Mouse (Mus musculus) heart, embryonic 16.5 days (tissue): ENCODE data around the gene Ak6. TPM values are rescaled to one million over a fixed set of nuclear protein-coding genes. Genes with fewer than 3 reads are reported as not detected.

ENCODE experiments used
- ATAC-seq: fragments of 200-750 bp; cut with Nextera tagmentation; replicated peaks from 2 replicates; pipeline ENCODE4 v1.8.0; 2017; ENCODE audit warnings: moderate number of reproducible peaks; ENCODE audit not compliant: insufficient read depth, low FRiP score; ENCODE audit errors: extremely low read depth
- H3K27ac ChIP-seq: fragments of 300-500 bp; sonication (generic); 2 replicates; pipeline ENCODE4 v1.5.1; 2014; ENCODE audit warnings: mild to moderate bottlenecking, low read length, control low read depth, moderate library complexity
- H3K27me3 ChIP-seq: fragments of 300-500 bp; sonication (generic); 2 replicates; pipeline ENCODE4 v1.6.1; 2014; ENCODE audit warnings: low read length, mixed read lengths; ENCODE audit not compliant: control insufficient read depth, insufficient read depth
- H3K36me3 ChIP-seq: fragments of 300-500 bp; sonication (generic); 2 replicates; pipeline ENCODE4 v1.6.1; 2014; ENCODE audit not compliant: control insufficient read depth, insufficient read depth
- H3K4me1 ChIP-seq: fragments of 300-500 bp; sonication (generic); 2 replicates; pipeline ENCODE4 v1.6.1; 2014; ENCODE audit warnings: low read length, mixed read lengths; ENCODE audit not compliant: control insufficient read depth, insufficient read depth
- H3K4me2 ChIP-seq: fragments of 300-500 bp; sonication (generic); 2 replicates; pipeline ENCODE4 v1.6.1; 2014; ENCODE audit warnings: low read depth, mild to moderate bottlenecking, control low read depth, low read length
- H3K4me3 ChIP-seq: fragments of 300-500 bp; sonication (generic); 2 replicates; pipeline ENCODE4 v1.5.1; 2014; ENCODE audit warnings: mild to moderate bottlenecking, control low read depth, low read length
- H3K9ac ChIP-seq: fragments of 300-500 bp; sonication (generic); 2 replicates; pipeline ENCODE4 v1.6.1; 2014; ENCODE audit warnings: low read length, control low read depth
- H3K9me3 ChIP-seq: fragments of 300-500 bp; sonication (generic); replicated peaks from 2 replicates; pipeline ENCODE4 v1.6.1; 2016; ENCODE audit warnings: low read length; ENCODE audit not compliant: control insufficient read depth
- WGBS: fragments of 180-500 bp; shearing (Covaris S2); extraction: QIAGEN DNeasy Blood & Tissue Kit; methylation state at CpG from one replicate; pipeline ENCODE4 v1.1.7; 2014; 5-methylcytosine and 5-hydroxymethylcytosine counted together
- polyA plus RNA-seq: library from polyadenylated mRNA; unstranded; fragments of >200 nt; fragmentation: Nextera tagmentation; extraction: Ambion mirVana; gene quantifications from 2 replicates; pipeline ENCODE4 v1.2.1, GENCODE M21; 2015

Gene Ak6
- polyA plus RNA-seq, 1 experiment from 2014 or later = 262 TPM

DNA sequence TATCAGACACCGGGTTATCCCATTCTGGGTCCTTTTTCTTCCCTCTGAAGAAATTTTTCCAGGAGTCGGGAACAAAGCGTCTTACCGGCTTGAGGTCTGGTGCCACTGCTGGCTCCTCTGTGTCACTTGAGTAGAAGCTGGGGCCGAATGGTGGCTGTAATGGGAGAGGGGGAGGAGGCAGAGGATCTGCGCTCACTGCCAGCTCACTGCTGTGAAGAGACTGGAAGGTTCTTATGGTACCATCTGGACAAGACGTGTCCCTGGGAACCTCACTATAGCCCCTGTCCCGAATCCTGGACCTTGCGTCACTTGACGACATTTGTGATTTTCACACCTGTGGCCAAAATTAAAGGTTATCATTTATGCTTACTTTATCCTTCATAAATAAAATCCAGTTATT is 38.5 kb upstream of the Ak6 start:
- Histone ChIP-seq H3K9ac (no peak overlapping the region), H3K4me3 (no peak overlapping the region)
- ATAC-seq = no peak

DNA sequence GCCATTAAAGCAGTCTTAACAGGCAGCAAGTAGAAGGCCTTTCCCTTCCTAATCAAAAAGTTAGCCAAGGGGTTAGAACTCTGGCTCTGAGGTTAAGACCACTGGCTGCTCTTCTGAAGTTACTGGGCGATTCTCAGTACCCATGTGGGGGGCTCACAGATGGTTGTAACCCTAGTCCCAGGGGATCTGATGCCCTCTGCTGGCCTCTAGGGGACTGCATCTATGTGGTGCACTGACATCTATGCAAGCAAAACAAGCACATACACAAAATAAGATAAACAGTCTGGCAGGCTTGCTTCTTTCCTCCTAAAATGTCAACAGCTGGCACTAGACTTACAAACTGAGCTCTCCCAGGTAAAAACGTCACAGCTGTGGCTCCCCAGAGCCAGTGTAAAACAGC is 37.9 kb upstream of the Ak6 start:
- no peak overlapping the region for H3K9ac ChIP-seq
- H3K4me2 ChIP-seq = no peak overlapping the region
- WGBS = 56% methylated on average over 2 of the region's 2 CpGs
- no peaks in the 10 kb centered on the region for H3K4me1 ChIP-seq
- H3K9me3 ChIP-seq = peaks cover 2% of the 10 kb centered on the region; the same call in 1 of the 2 replicates
- peaks cover 5% of the 10 kb centered on the region; the same call in 1 of the 2 replicates for H3K36me3 ChIP-seq
- no peak overlapping the region for H3K27ac ChIP-seq
- H3K27me3 ChIP-seq = no peaks in the 10 kb centered on the region
- no peak for ATAC-seq
- H3K4me3 ChIP-seq = no peak overlapping the region

More for the DNA sequence above, 38.5 kb upstream of the Ak6 start:
- WGBS = 92% methylated on average over 10 of the region's 10 CpGs
- no peaks in the 10 kb centered on the region for H3K36me3 ChIP-seq
- no peaks in the 10 kb centered on the region for H3K27me3 ChIP-seq
- H3K9me3 ChIP-seq = peaks cover 5% of the 10 kb centered on the region; the same call in 1 of the 2 replicates
- no peak overlapping the region for H3K27ac ChIP-seq
- no peaks in the 10 kb centered on the region for H3K4me1 ChIP-seq
- no peak overlapping the region for H3K4me2 ChIP-seq

- H3K27me3 ChIP-seq = no peaks in the 10 kb centered on the region
- peak within 1 kb of the TSS; percentile 79 for H3K9ac ChIP-seq
- ATAC-seq = peak; percentile 65
- peak within 1 kb of the TSS; percentile 82 for H3K4me2 ChIP-seq
- peak within 1 kb of the TSS; percentile 67 for H3K4me3 ChIP-seq
- 4% methylated on average over 76 of the region's 77 CpGs for WGBS
- H3K27ac ChIP-seq = no peak within 1 kb of the TSS
- peaks cover 21% of the 10 kb centered on the region for H3K36me3 ChIP-seq
- H3K4me1 ChIP-seq = no peaks in the 10 kb centered on the region
- H3K9me3 ChIP-seq = no peaks in the 10 kb centered on the region
These were observed 34.3 kb upstream of the Ak6 start, which contains the start of gene Marveld2 for GRCm38 (mm10) chr13:100616181-100617087. Gene Marveld2 (minus strand): TSS chr13:100616971.

- Histone ChIP-seq H3K27me3 (no peaks in the 10 kb centered on the region), H3K9me3 (no peaks in the 10 kb centered on the region), H3K9ac (no peak overlapping the region), H3K27ac (no peak overlapping the region), H3K4me3 (no peak overlapping the region), H3K4me2 (no peak overlapping the region), H3K4me1 (no peaks in the 10 kb centered on the region), H3K36me3 (peaks cover 29% of the 10 kb centered on the region)
- no peak for ATAC-seq
- 81% methylated on average over 13 of the region's 13 CpGs for WGBS
These were observed 33.2 kb upstream of the Ak6 start for GRCm38 (mm10) chr13:100617583-100617982.

GRCm38 (mm10) chr13:100622241-100622640 is 28.5 kb upstream of the Ak6 start:
- no peak overlapping the region for H3K4me3 ChIP-seq
- H3K9ac ChIP-seq = no peak overlapping the region
- H3K27ac ChIP-seq = no peak overlapping the region
- peaks cover 46% of the 10 kb centered on the region for H3K36me3 ChIP-seq
- no peaks in the 10 kb centered on the region for H3K27me3 ChIP-seq
- H3K9me3 ChIP-seq = no peaks in the 10 kb centered on the region
- no peak overlapping the region for H3K4me2 ChIP-seq
- 83% methylated on average over 4 of the region's 4 CpGs for WGBS
- H3K4me1 ChIP-seq = no peaks in the 10 kb centered on the region
- no peak for ATAC-seq

DNA sequence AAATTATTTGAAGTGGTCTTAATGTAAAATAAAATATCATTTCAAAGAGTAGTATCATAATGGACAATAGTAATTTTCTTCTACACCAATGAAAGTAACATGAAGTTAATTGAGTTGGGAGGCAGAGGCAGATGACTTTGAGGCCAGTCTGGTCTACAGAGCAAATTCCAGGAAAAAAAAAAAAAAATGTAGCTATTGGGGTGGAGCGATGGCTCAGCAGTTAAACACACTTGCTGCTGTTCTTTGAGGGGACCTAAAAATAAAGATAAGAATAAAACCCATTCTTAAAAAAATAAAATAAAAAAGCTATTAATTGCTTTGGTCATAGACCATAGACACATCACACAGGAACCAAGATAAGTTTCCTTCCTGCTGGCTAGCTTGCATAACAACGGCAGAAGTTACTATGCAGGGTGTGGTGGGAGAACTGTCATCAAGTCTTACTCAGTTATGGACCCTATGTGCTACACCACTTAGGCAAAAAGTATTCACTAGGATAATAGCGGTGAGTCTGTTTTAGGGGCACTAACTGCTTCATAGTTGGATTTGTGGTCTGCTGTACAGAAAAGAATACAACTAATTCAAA is 16.6 kb upstream of the Ak6 start:
- 69% methylated on average over 3 of the region's 3 CpGs for WGBS
- ATAC-seq = no peak
- no peak overlapping the region for H3K4me3 ChIP-seq
- no peaks in the 10 kb centered on the region for H3K4me1 ChIP-seq
- H3K9me3 ChIP-seq = no peaks in the 10 kb centered on the region
- H3K4me2 ChIP-seq = no peak overlapping the region
- H3K9ac ChIP-seq = no peak overlapping the region
- peaks cover 45% of the 10 kb centered on the region for H3K36me3 ChIP-seq
- no peak overlapping the region for H3K27ac ChIP-seq
- no peaks in the 10 kb centered on the region for H3K27me3 ChIP-seq

GRCm38 (mm10) chr13:100642471-100643209 is 8.1 kb upstream of the Ak6 start:
- no peak overlapping the region for H3K4me3 ChIP-seq
- no peaks in the 10 kb centered on the region for H3K9me3 ChIP-seq
- no peak overlapping the region for H3K4me2 ChIP-seq
- no peak for ATAC-seq
- no peak overlapping the region for H3K27ac ChIP-seq
- H3K4me1 ChIP-seq = peaks cover 4% of the 10 kb centered on the region
- WGBS = 86% methylated on average over 4 of the region's 4 CpGs
- no peak overlapping the region for H3K9ac ChIP-seq
- H3K27me3 ChIP-seq = no peaks in the 10 kb centered on the region
- H3K36me3 ChIP-seq = peaks cover 42% of the 10 kb centered on the region

- H3K27me3 ChIP-seq = no peaks in the 10 kb centered on the region
- H3K4me2 ChIP-seq = no peak overlapping the region
- peaks cover 16% of the 10 kb centered on the region for H3K4me1 ChIP-seq
- no peak overlapping the region for H3K9ac ChIP-seq
- H3K36me3 ChIP-seq = peaks cover 28% of the 10 kb centered on the region
- no peak for ATAC-seq
- 92% methylated on average over 8 of the region's 8 CpGs for WGBS
- H3K9me3 ChIP-seq = no peaks in the 10 kb centered on the region
- no peak overlapping the region for H3K4me3 ChIP-seq
- no peak overlapping the region for H3K27ac ChIP-seq
These were observed 2.6 kb upstream of the Ak6 start for GRCm38 (mm10) chr13:100648223-100648622.
